Mouse (Mus musculus): ENCODE measurements around the gene Gm10715. TPM values are rescaled to one million over a fixed set of nuclear protein-coding genes. Genes with fewer than 3 reads are reported as not detected.
"Not testable (repeated sequence)": the region's sequence is repeated elsewhere in the genome, so short reads cannot be mapped to it uniquely, and the experiment has no call there.

Gene Gm10715
- polyA plus RNA-seq, 1 experiment: 0.06 TPM

- not testable (repeated sequence) for H3K36me3 ChIP-seq (ENCODE audit: control insufficient read depth); H3K9me3 ChIP-seq (ENCODE audit: control insufficient read depth, low read length); H3K27me3 ChIP-seq (ENCODE audit: control insufficient read depth); H3K4me3 ChIP-seq (replicated peaks); H3K4me1 ChIP-seq (ENCODE audit: control insufficient read depth)
These were observed 1.5 kb downstream of the Gm10715 start for GRCm38 (mm10) chr9:3038161-3038560.

Other genes starting within 250 kb of the Gm10715 start
- 0.09 and 0.39 TPM in 2 replicates for gene Gm10722, start 36.0 kb upstream of the Gm10715 start, polyA plus RNA-seq (2012)
- 0.28 and 1.2 TPM in 2 replicates for gene Gm11168, start 33.5 kb upstream of the Gm10715 start, polyA plus RNA-seq (2012)
- 0.60 and 1.9 TPM in 2 replicates for gene Gm10721, start 23.7 kb upstream of the Gm10715 start, polyA plus RNA-seq (2012)
- gene Gm10720, start 21.2 kb upstream of the Gm10715 start, polyA plus RNA-seq (2012): 0.06 and 0.16 TPM in 2 replicates
- 3.9 and 5.1 TPM in 2 replicates for gene Gm10719, start 19.5 kb upstream of the Gm10715 start, polyA plus RNA-seq (2012)
- 7.7 and 12.3 TPM in 2 replicates for gene Gm10718, start 13.3 kb upstream of the Gm10715 start, polyA plus RNA-seq (2012)
- 0.93 and 1.1 TPM in 2 replicates for gene Gm10717, start 11.5 kb upstream of the Gm10715 start, polyA plus RNA-seq (2012)
- gene Gm17535, start 2.3 kb upstream of the Gm10715 start, polyA plus RNA-seq (2012): 0.08 and 0.15 TPM in 2 replicates